Mouse (Mus musculus) cortical plate, adult 2 months (tissue): ENCODE measurements at regions not wholly inside any gene's neighbourhood (a gene's known extent, or its start where the extent isn't known, plus 50 kb on each side); places are given as distances from the start of the nearest gene placed in this dataset.

Source experiments
- H3K27ac ChIP-seq: fragments of 200-500 bp; 2 replicates; pipeline ENCODE4 v1.5.1; 2012; ENCODE audit warnings: low read length, control low read depth, inconsistent platforms; ENCODE audit not compliant: insufficient read depth
- H3K4me1 ChIP-seq: fragments of 200-500 bp; 2 replicates; pipeline ENCODE4 v1.6.1; 2011; ENCODE audit warnings: low read length; ENCODE audit not compliant: control insufficient read depth, insufficient read depth
- H3K4me3 ChIP-seq: fragments of 200-500 bp; 2 replicates; pipeline ENCODE4 v1.5.1; 2011; ENCODE audit warnings: mild to moderate bottlenecking, low read length, control low read depth; ENCODE audit not compliant: insufficient read depth
- CTCF ChIP-seq: fragments of 200-500 bp; IDR thresholded peaks from 2 replicates; pipeline ENCODE4 v1.5.1; 2011; ENCODE audit warnings: mild to moderate bottlenecking, control low read depth, low read length; ENCODE audit not compliant: insufficient read depth; ENCODE audit errors: extremely low read depth
- POLR2A ChIP-seq: fragments of 200-500 bp; IDR thresholded peaks from 2 replicates; pipeline ENCODE4 v1.6.1; 2011; ENCODE audit warnings: mild to moderate bottlenecking, low read length, control low read depth; ENCODE audit not compliant: insufficient read depth; ENCODE audit errors: extremely low read depth

- Histone ChIP-seq H3K4me3 (no peak overlapping the region), H3K27ac (no peak overlapping the region), H3K4me1 (no peaks in the 10 kb centered on the region)
- TF ChIP-seq CTCF (no peak), POLR2A (no peak)
These were observed 75.5 kb downstream of the Trib2 start for GRCm38 (mm10) chr12:15741219-15741618.

GRCm38 (mm10) chr12:15738989-15739388, 77.7 kb downstream of the Trib2 start:
- Histone ChIP-seq H3K27ac (no peak overlapping the region), H3K4me3 (no peak overlapping the region), H3K4me1 (no peaks in the 10 kb centered on the region)
- TF ChIP-seq POLR2A (no peak), CTCF (no peak)

- TF ChIP-seq CTCF: no peak
- TF ChIP-seq POLR2A: no peak
- no peaks in the 10 kb centered on the region for H3K4me1 ChIP-seq
- H3K27ac ChIP-seq: no peak overlapping the region
- no peak overlapping the region for H3K4me3 ChIP-seq
These were observed 85.5 kb downstream of the Trib2 start for GRCm38 (mm10) chr12:15731261-15731660.

- H3K4me3 ChIP-seq: no peak overlapping the region
- TF ChIP-seq POLR2A: no peak
- no peak for TF ChIP-seq CTCF
- no peak overlapping the region for H3K27ac ChIP-seq
- H3K4me1 ChIP-seq: no peaks in the 10 kb centered on the region
These were observed 87.0 kb downstream of the Trib2 start for GRCm38 (mm10) chr12:15729696-15730095.

GRCm38 (mm10) chr12:15723529-15723928, 93.2 kb downstream of the Trib2 start:
- H3K4me3 ChIP-seq: no peak overlapping the region
- TF ChIP-seq POLR2A: no peak
- TF ChIP-seq CTCF: no peak
- H3K4me1 ChIP-seq: no peaks in the 10 kb centered on the region
- H3K27ac ChIP-seq: no peak overlapping the region

- Histone ChIP-seq H3K27ac (no peak overlapping the region), H3K4me1 (no peaks in the 10 kb centered on the region), H3K4me3 (no peak overlapping the region)
- TF ChIP-seq CTCF (no peak), POLR2A (no peak)
These were observed 94.6 kb downstream of the Trib2 start for GRCm38 (mm10) chr12:15722161-15722560.

- no peak overlapping the region for H3K4me3 ChIP-seq
These were observed 96.6 kb downstream of the Trib2 start for GRCm38 (mm10) chr12:15720171-15720570.

GRCm38 (mm10) chr12:15718827-15719226, 97.9 kb downstream of the Trib2 start:
- no peak overlapping the region for H3K4me3 ChIP-seq
- TF ChIP-seq POLR2A (no peak), CTCF (no peak)
- H3K27ac ChIP-seq: no peak overlapping the region
- H3K4me1 ChIP-seq: no peaks in the 10 kb centered on the region

More at GRCm38 (mm10) chr12:15720171-15720570, 96.6 kb downstream of the Trib2 start:
- Histone ChIP-seq H3K27ac (no peak overlapping the region), H3K4me1 (no peaks in the 10 kb centered on the region)
- TF ChIP-seq POLR2A: no peak
- no peak for TF ChIP-seq CTCF

GRCm38 (mm10) chr12:15717989-15718388, 98.7 kb downstream of the Trib2 start:
- Histone ChIP-seq H3K27ac (no peak overlapping the region), H3K4me1 (no peaks in the 10 kb centered on the region), H3K4me3 (no peak overlapping the region)
- TF ChIP-seq POLR2A (no peak), CTCF (no peak)

- no peak for TF ChIP-seq POLR2A
- Histone ChIP-seq H3K4me1 (no peaks in the 10 kb centered on the region), H3K27ac (no peak overlapping the region), H3K4me3 (no peak overlapping the region)
These were observed 99.4 kb downstream of the Trib2 start for GRCm38 (mm10) chr12:15717342-15717741.

GRCm38 (mm10) chr12:15713623-15714022, 103.1 kb downstream of the Trib2 start:
- TF ChIP-seq CTCF: no peak
- TF ChIP-seq POLR2A: no peak
- Histone ChIP-seq H3K27ac (no peak overlapping the region), H3K4me3 (no peak overlapping the region), H3K4me1 (no peaks in the 10 kb centered on the region)
